In the genomic region with DNA sequence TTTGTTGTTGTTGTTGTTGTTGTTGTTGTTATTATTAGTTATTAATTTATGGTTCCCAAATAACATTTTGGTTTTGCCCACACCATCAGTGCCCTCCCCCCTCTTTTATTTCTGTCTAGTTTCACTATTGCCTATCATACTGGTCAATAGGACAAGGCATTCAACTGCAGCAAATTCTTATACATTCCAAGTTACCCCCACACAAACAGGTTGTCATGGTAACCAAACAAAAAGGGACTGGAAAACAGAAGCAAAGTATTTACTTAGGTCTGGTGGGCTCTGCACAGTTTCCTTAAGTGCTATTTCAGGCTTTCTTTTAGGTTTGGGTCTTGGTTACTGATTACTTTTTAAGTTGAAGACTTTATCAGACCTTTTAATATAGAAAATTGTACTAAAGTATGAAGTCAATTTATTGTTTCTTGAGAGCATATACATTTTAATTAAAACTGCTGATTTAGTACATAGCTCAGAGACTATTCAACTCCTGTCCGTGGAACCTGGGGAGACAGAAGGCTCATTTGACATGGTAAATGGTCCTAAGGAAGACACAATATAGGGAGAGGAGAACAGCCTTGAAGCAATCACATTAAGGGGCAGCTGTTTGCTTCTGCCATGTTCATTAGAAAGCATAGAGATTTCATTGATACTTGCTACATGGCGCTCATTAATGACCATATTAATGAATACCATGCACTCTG, we compare ENCODE assay signal across 19 mouse cellular contexts.
DNase-seq lines count a peak whose midpoint lies in the region; ATAC-seq and TF ChIP-seq lines count a peak whose summit lies in the region.
"Had no signal": no experiment of that assay in that cellular context is flagged by ENCODE, and none has a peak within 500 bp of the region (broad histone marks: within the 10 kb centered on the region; RNA-seq: fewer than 3 reads in every experiment).

No protein-coding gene starts in this region.

- 0 out of 2 replicates have a peak, but pooled peaks have one; percentile 29 for ATAC-seq in embryonic facial prominence, embryonic 11.5 days (replicated peaks; ENCODE audit: insufficient number of reproducible peaks, low FRiP score, low TSS enrichment, low read depth)
- peak; percentile 80 for ATAC-seq in midbrain, embryonic 11.5 days (ENCODE audit: low FRiP score)
- ATAC-seq: activated CD4-positive, CD25-positive, alpha-beta regulatory T cell, adult 4 months had no signal

- WGBS in embryonic facial prominence, embryonic 11.5 days = 69% methylated on average over 2 of the region's 2 CpGs
- 67% methylated on average over 2 of the region's 2 CpGs for WGBS in embryonic facial prominence, embryonic 10.5 days
- 52% methylated on average over 2 of the region's 2 CpGs for WGBS in midbrain, embryonic 11.5 days
- WGBS in midbrain, embryonic 10.5 days = 51% methylated on average over 2 of the region's 2 CpGs
- WGBS in cerebellum, adult 2 months = 52% methylated on average over 2 of the region's 2 CpGs

- H3K27ac ChIP-seq in embryonic facial prominence, embryonic 11.5 days (replicated peaks; ENCODE audit: low read depth, low read length) = no peak overlapping the region
- no peak overlapping the region for H3K27ac ChIP-seq in embryonic facial prominence, embryonic 10.5 days (replicated peaks)
- H3K27ac ChIP-seq in midbrain, embryonic 11.5 days (ENCODE audit: low read depth, low read length) = no peak overlapping the region
- H3K27ac ChIP-seq in midbrain, embryonic 10.5 days (replicated peaks) = no peak overlapping the region
- H3K27ac ChIP-seq in cerebellum, adult 2 months (ENCODE audit: insufficient read depth, low read length) = no peak overlapping the region
- H3K27ac ChIP-seq: heart, embryonic 13.5 days; macrophage had no signal

- no peaks in the 10 kb centered on the region for H3K36me3 ChIP-seq in embryonic facial prominence, embryonic 11.5 days (replicated peaks; ENCODE audit: control insufficient read depth, insufficient read depth, low read depth, low read length)
- no peaks in the 10 kb centered on the region for H3K36me3 ChIP-seq in embryonic facial prominence, embryonic 10.5 days (replicated peaks)
- H3K36me3 ChIP-seq in midbrain, embryonic 11.5 days (ENCODE audit: control insufficient read depth, insufficient read depth, low read length) = no peaks in the 10 kb centered on the region
- no peaks in the 10 kb centered on the region for H3K36me3 ChIP-seq in midbrain, embryonic 10.5 days
- H3K36me3 ChIP-seq: heart, embryonic 13.5 days had no signal

- DNase-seq in embryonic facial prominence, embryonic 11.5 days (ENCODE audit: low spot score) = peak; percentile 53
- DNase-seq in embryonic facial prominence, embryonic 10.5 days (ENCODE audit: low spot score) = no peak
- peak; percentile 90 for DNase-seq in midbrain, embryonic 11.5 days (ENCODE audit: low spot score, missing footprints)
- no peak for DNase-seq in midbrain, embryonic 10.5 days (ENCODE audit: low spot score)
- DNase-seq in mesoderm, embryonic 11.5 days (ENCODE audit: low read depth, low spot score) = peak; percentile 61
- DNase-seq in urinary bladder, postnatal 4 days (ENCODE audit: low spot score in 2 of 2) = no peak
- DNase-seq in layer of hippocampus, adult 9-10 months (ENCODE audit: low spot score) = no peak
- DNase-seq in cerebellum, adult 2 months = no peak
- DNase-seq: adrenal gland, postnatal 36 days; cerebellum, postnatal 14 days; gastrocnemius, postnatal 25 days; kidney, adult 11 months; kidney, postnatal 14 days; liver; lung, adult 18-20 months had no signal

- no peaks in the 10 kb centered on the region for H3K27me3 ChIP-seq in embryonic facial prominence, embryonic 11.5 days (ENCODE audit: control insufficient read depth, insufficient read depth, low read length)
- H3K27me3 ChIP-seq in embryonic facial prominence, embryonic 10.5 days (replicated peaks; ENCODE audit: low read depth, poor library complexity, severe bottlenecking) = peaks cover 21% of the 10 kb centered on the region
- peaks cover 20% of the 10 kb centered on the region for H3K27me3 ChIP-seq in midbrain, embryonic 11.5 days (ENCODE audit: control insufficient read depth, insufficient read depth, low read length)
- H3K27me3 ChIP-seq in midbrain, embryonic 10.5 days (ENCODE audit: low read depth, poor library complexity, severe bottlenecking) = peaks cover 57% of the 10 kb centered on the region
- no peaks in the 10 kb centered on the region for H3K27me3 ChIP-seq in cerebellum, adult 2 months (ENCODE audit: control insufficient read depth, insufficient read depth, low read length)
- H3K27me3 ChIP-seq: heart, embryonic 13.5 days had no signal

- H3K4me1 ChIP-seq in embryonic facial prominence, embryonic 11.5 days (ENCODE audit: control insufficient read depth, insufficient read depth, low read length) = no peaks in the 10 kb centered on the region
- peaks cover 16% of the 10 kb centered on the region for H3K4me1 ChIP-seq in embryonic facial prominence, embryonic 10.5 days
- peaks cover 5% of the 10 kb centered on the region for H3K4me1 ChIP-seq in midbrain, embryonic 11.5 days (ENCODE audit: control insufficient read depth, insufficient read depth, low read length)
- peaks cover 35% of the 10 kb centered on the region for H3K4me1 ChIP-seq in midbrain, embryonic 10.5 days
- no peaks in the 10 kb centered on the region for H3K4me1 ChIP-seq in cerebellum, adult 2 months (ENCODE audit: control insufficient read depth, insufficient read depth, low read length)
- H3K4me1 ChIP-seq: heart, embryonic 13.5 days had no signal

- no peaks in the 10 kb centered on the region for H3K9me3 ChIP-seq in embryonic facial prominence, embryonic 11.5 days (replicated peaks; ENCODE audit: control insufficient read depth, low read length)
- H3K9me3 ChIP-seq in embryonic facial prominence, embryonic 10.5 days = no peaks in the 10 kb centered on the region
- no peaks in the 10 kb centered on the region for H3K9me3 ChIP-seq in midbrain, embryonic 11.5 days (ENCODE audit: control insufficient read depth, low read length)
- H3K9me3 ChIP-seq in midbrain, embryonic 10.5 days (replicated peaks) = no peaks in the 10 kb centered on the region
- H3K9me3 ChIP-seq: heart, embryonic 13.5 days had no signal

- no peak overlapping the region for H3K9ac ChIP-seq in embryonic facial prominence, embryonic 11.5 days (replicated peaks; ENCODE audit: low read length)
- H3K9ac ChIP-seq in midbrain, embryonic 11.5 days (ENCODE audit: low read length) = no peak overlapping the region
- H3K9ac ChIP-seq: heart, embryonic 13.5 days had no signal

- no peak for TF ChIP-seq POLR2A in cerebellum, adult 2 months (IDR thresholded peaks at IDR 0.05; ENCODE audit: borderline replicate concordance, insufficient read depth, low read length)

- TF ChIP-seq CTCF in cerebellum, adult 2 months (IDR thresholded peaks at IDR 0.05; ENCODE audit: borderline replicate concordance, insufficient read depth, low read depth, low read length) = no peak

- no peak overlapping the region for H3K4me2 ChIP-seq in embryonic facial prominence, embryonic 11.5 days (ENCODE audit: low read depth, low read length)
- no peak overlapping the region for H3K4me2 ChIP-seq in midbrain, embryonic 11.5 days
- H3K4me2 ChIP-seq: heart, embryonic 13.5 days had no signal

- H3K4me3 ChIP-seq in embryonic facial prominence, embryonic 11.5 days (ENCODE audit: low read depth, low read length) = no peak overlapping the region
- H3K4me3 ChIP-seq in embryonic facial prominence, embryonic 10.5 days = no peak overlapping the region
- no peak overlapping the region for H3K4me3 ChIP-seq in midbrain, embryonic 11.5 days (ENCODE audit: low read depth, low read length)
- no peak overlapping the region for H3K4me3 ChIP-seq in midbrain, embryonic 10.5 days
- H3K4me3 ChIP-seq in cerebellum, adult 2 months (replicated peaks; ENCODE audit: insufficient read depth, low read depth, low read length) = no peak overlapping the region
- H3K4me3 ChIP-seq: heart, embryonic 13.5 days; myocyte had no signal

Comparison
In these comparisons a context has a peak if more than half of its experiments do, and no peak if none do; other contexts are left out.
1. DNase-seq: peak in embryonic facial prominence, embryonic 11.5 days (single experiment), midbrain, embryonic 11.5 days (single experiment) and mesoderm, embryonic 11.5 days (single experiment); none in embryonic facial prominence, embryonic 10.5 days (single experiment), midbrain, embryonic 10.5 days (single experiment), urinary bladder, postnatal 4 days (0 of 2), layer of hippocampus, adult 9-10 months (single experiment) and cerebellum, adult 2 months (0 of 2).